Mouse (Mus musculus): ENCODE results near the gene Chl1.

GRCm38 (mm10) chr6:103549929-103550328, 39.5 kb downstream of the Chl1 start:
- TF ChIP-seq CTCF (conservative IDR thresholded peaks at IDR 0.05; ENCODE audit: low read length) (no peak), POU5F1 (IDR thresholded peaks at IDR 0.05; ENCODE audit: borderline replicate concordance, low read length) (no peak), NANOG (IDR thresholded peaks at IDR 0.05; ENCODE audit: borderline replicate concordance, low read length) (no peak)
